Mouse (Mus musculus): ENCODE results near the gene Chid1.

DNA sequence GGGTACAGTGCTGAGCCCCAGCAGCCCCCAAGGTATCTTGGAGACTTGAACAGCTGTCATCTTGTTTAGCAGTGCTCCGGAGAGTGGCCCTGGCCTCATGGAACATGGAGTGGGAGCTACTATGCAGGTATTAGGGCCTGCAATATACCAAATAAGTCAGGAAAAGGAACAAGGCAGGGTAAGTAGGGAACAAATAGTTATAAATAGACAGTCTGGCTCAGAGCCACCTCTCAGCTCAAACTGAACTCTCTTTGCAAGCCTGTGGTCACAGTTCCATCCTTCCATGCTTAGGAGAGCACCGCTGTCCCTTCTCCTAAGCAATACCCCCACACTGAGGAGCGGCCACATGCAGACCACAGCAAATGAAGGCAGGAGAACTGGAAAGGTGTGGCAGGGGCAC is 42.1 kb downstream of the Chid1 start:
- TF ChIP-seq CTCF (IDR thresholded peaks at IDR 0.05; ENCODE audit: low read depth): no peak
- TF ChIP-seq EP300 (IDR thresholded peaks at IDR 0.05; ENCODE audit: low read depth): no peak
